Mouse (Mus musculus): Measurements from ENCODE around the gene Ecel1. TPM values are rescaled to one million over a fixed set of nuclear protein-coding genes. Genes with fewer than 3 reads are reported as not detected.

The Ecel1 gene
- polyA plus RNA-seq, 1 experiment from 2014 or later = 0.10 TPM

- H3K4me3 ChIP-seq = no peak overlapping the region
- peaks cover 99% of the 10 kb centered on the region for H3K27me3 ChIP-seq (ENCODE audit: insufficient read depth, poor library complexity, severe bottlenecking)
- no peak overlapping the region for H3K27ac ChIP-seq
- no peak for DNase-seq (ENCODE audit: low spot score)
- H3K9me3 ChIP-seq = no peaks in the 10 kb centered on the region
- H3K4me1 ChIP-seq = peaks cover 17% of the 10 kb centered on the region
- H3K36me3 ChIP-seq = no peaks in the 10 kb centered on the region
- WGBS = 71% methylated on average over 3 of the region's 3 CpGs
These were observed 3.1 kb upstream of the Ecel1 start for GRCm38 (mm10) chr1:87159396-87159795.

- no peak for DNase-seq (ENCODE audit: low spot score)
- WGBS = 1% methylated on average over 42 of the region's 56 CpGs
- H3K9me3 ChIP-seq = no peaks in the 10 kb centered on the region
- H3K4me3 ChIP-seq = peak overlapping the region; percentile 56
- H3K27me3 ChIP-seq (ENCODE audit: insufficient read depth, poor library complexity, severe bottlenecking) = peaks cover 99% of the 10 kb centered on the region
- H3K27ac ChIP-seq = no peak overlapping the region
- H3K4me1 ChIP-seq = peaks cover 25% of the 10 kb centered on the region
- H3K36me3 ChIP-seq = no peaks in the 10 kb centered on the region
These were observed 656 bp downstream of the Ecel1 start for GRCm38 (mm10) chr1:87155531-87156198.

- Histone ChIP-seq H3K4me3 (peak overlapping the region; percentile 54), H3K4me1 (peaks cover 25% of the 10 kb centered on the region), H3K27me3 (ENCODE audit: insufficient read depth, poor library complexity, severe bottlenecking) (peaks cover 100% of the 10 kb centered on the region), H3K36me3 (no peaks in the 10 kb centered on the region), H3K27ac (no peak overlapping the region), H3K9me3 (no peaks in the 10 kb centered on the region)
- no peak for DNase-seq (ENCODE audit: low spot score)
- 2% methylated on average over 58 of the region's 58 CpGs for WGBS
These were observed 1.7 kb downstream of the Ecel1 start for GRCm38 (mm10) chr1:87154501-87155120.

- Histone ChIP-seq H3K27me3 (ENCODE audit: insufficient read depth, poor library complexity, severe bottlenecking) (peaks cover 100% of the 10 kb centered on the region), H3K4me3 (peak overlapping the region; percentile 54), H3K36me3 (no peaks in the 10 kb centered on the region), H3K27ac (no peak overlapping the region), H3K9me3 (no peaks in the 10 kb centered on the region), H3K4me1 (peaks cover 25% of the 10 kb centered on the region)
- 2% methylated on average over 72 of the region's 72 CpGs for WGBS
- no peak for DNase-seq (ENCODE audit: low spot score)
These were observed 2.4 kb downstream of the Ecel1 start for GRCm38 (mm10) chr1:87153776-87154500.

- H3K36me3 ChIP-seq = no peaks in the 10 kb centered on the region
- no peak for DNase-seq (ENCODE audit: low spot score)
- 77% methylated on average over 6 of the region's 6 CpGs for WGBS
- peaks cover 24% of the 10 kb centered on the region for H3K4me1 ChIP-seq
- H3K27ac ChIP-seq = no peak overlapping the region
- H3K27me3 ChIP-seq (ENCODE audit: insufficient read depth, poor library complexity, severe bottlenecking) = peaks cover 100% of the 10 kb centered on the region
- no peaks in the 10 kb centered on the region for H3K9me3 ChIP-seq
- H3K4me3 ChIP-seq = no peak overlapping the region
These were observed 5.0 kb downstream of the Ecel1 start for GRCm38 (mm10) chr1:87151286-87151685.

- no peak for DNase-seq (ENCODE audit: low spot score)
- peaks cover 8% of the 10 kb centered on the region for H3K4me1 ChIP-seq
- H3K9me3 ChIP-seq = no peaks in the 10 kb centered on the region
- peaks cover 96% of the 10 kb centered on the region for H3K27me3 ChIP-seq (ENCODE audit: insufficient read depth, poor library complexity, severe bottlenecking)
- H3K27ac ChIP-seq = no peak overlapping the region
- 33% methylated on average over 13 of the region's 13 CpGs for WGBS
- no peak overlapping the region for H3K4me3 ChIP-seq
- H3K36me3 ChIP-seq = no peaks in the 10 kb centered on the region
These were observed 6.9 kb downstream of the Ecel1 start for GRCm38 (mm10) chr1:87149422-87149821.

GRCm38 (mm10) chr1:87143141-87143540 lies 13.2 kb downstream of the Ecel1 start:
- H3K4me3 ChIP-seq = no peak overlapping the region
- H3K27me3 ChIP-seq (ENCODE audit: insufficient read depth, poor library complexity, severe bottlenecking) = peaks cover 62% of the 10 kb centered on the region
- 81% methylated on average over 10 of the region's 10 CpGs for WGBS
- no peak overlapping the region for H3K27ac ChIP-seq
- H3K4me1 ChIP-seq = no peaks in the 10 kb centered on the region
- DNase-seq (ENCODE audit: low spot score) = no peak
- H3K9me3 ChIP-seq = no peaks in the 10 kb centered on the region
- no peaks in the 10 kb centered on the region for H3K36me3 ChIP-seq

- H3K27ac ChIP-seq = no peak overlapping the region
- peaks cover 55% of the 10 kb centered on the region for H3K27me3 ChIP-seq (ENCODE audit: insufficient read depth, poor library complexity, severe bottlenecking)
- WGBS = 73% methylated on average over 9 of the region's 9 CpGs
- no peaks in the 10 kb centered on the region for H3K4me1 ChIP-seq
- no peak overlapping the region for H3K4me3 ChIP-seq
- H3K9me3 ChIP-seq = no peaks in the 10 kb centered on the region
- H3K36me3 ChIP-seq = no peaks in the 10 kb centered on the region
- no peak for DNase-seq (ENCODE audit: low spot score)
These were observed 13.9 kb downstream of the Ecel1 start for GRCm38 (mm10) chr1:87142456-87142855.

- no peaks in the 10 kb centered on the region for H3K4me1 ChIP-seq
- no peak overlapping the region for H3K27ac ChIP-seq
- 86% methylated on average over 4 of the region's 4 CpGs for WGBS
- no peak for DNase-seq (ENCODE audit: low spot score)
- H3K36me3 ChIP-seq = no peaks in the 10 kb centered on the region
- peaks cover 46% of the 10 kb centered on the region for H3K27me3 ChIP-seq (ENCODE audit: insufficient read depth, poor library complexity, severe bottlenecking)
- H3K9me3 ChIP-seq = no peaks in the 10 kb centered on the region
- H3K4me3 ChIP-seq = no peak overlapping the region
These were observed 14.8 kb downstream of the Ecel1 start for GRCm38 (mm10) chr1:87141550-87141949.

- WGBS = 70% methylated on average over 4 of the region's 4 CpGs
- Histone ChIP-seq H3K4me1 (peaks cover 8% of the 10 kb centered on the region), H3K9me3 (no peaks in the 10 kb centered on the region), H3K27ac (no peak overlapping the region), H3K4me3 (no peak overlapping the region), H3K27me3 (ENCODE audit: insufficient read depth, poor library complexity, severe bottlenecking) (peaks cover 29% of the 10 kb centered on the region), H3K36me3 (no peaks in the 10 kb centered on the region)
- DNase-seq (ENCODE audit: low spot score) = no peak
These were observed 24.5 kb downstream of the Ecel1 start for GRCm38 (mm10) chr1:87131803-87132202.

GRCm38 (mm10) chr1:87127206-87128030 lies 28.9 kb downstream of the Ecel1 start:
- no peak overlapping the region for H3K27ac ChIP-seq
- peak overlapping the region; percentile 45 for H3K4me3 ChIP-seq
- H3K9me3 ChIP-seq = no peaks in the 10 kb centered on the region
- H3K36me3 ChIP-seq = no peaks in the 10 kb centered on the region
- H3K27me3 ChIP-seq (ENCODE audit: insufficient read depth, poor library complexity, severe bottlenecking) = peaks cover 58% of the 10 kb centered on the region
- no peak for DNase-seq (ENCODE audit: low spot score)
- WGBS = 9% methylated on average over 43 of the region's 43 CpGs
- peaks cover 8% of the 10 kb centered on the region for H3K4me1 ChIP-seq

GRCm38 (mm10) chr1:87124673-87125072 lies 31.6 kb downstream of the Ecel1 start, which contains the start of gene Akp3:
Akp3 (plus strand) TSS chr1:87124973.
- Histone ChIP-seq H3K9me3 (no peaks in the 10 kb centered on the region), H3K4me3 (no peak within 1 kb of the TSS), H3K36me3 (no peaks in the 10 kb centered on the region), H3K27ac (no peak within 1 kb of the TSS), H3K4me1 (peaks cover 8% of the 10 kb centered on the region), H3K27me3 (ENCODE audit: insufficient read depth, poor library complexity, severe bottlenecking) (peaks cover 61% of the 10 kb centered on the region)
- DNase-seq (ENCODE audit: low spot score) = no peak
- 69% methylated on average over 6 of the region's 6 CpGs for WGBS

All from heart, embryonic 10.5 days (tissue).